Mouse (Mus musculus) lung, postnatal 0 days (tissue): Measurements from ENCODE around the gene Ksr1. TPM values are rescaled to one million over a fixed set of nuclear protein-coding genes. Genes with fewer than 3 reads are reported as not detected.
"Not testable (repeated sequence)": the region's sequence is repeated elsewhere in the genome, so short reads cannot be mapped to it uniquely, and the experiment has no call there.

Experiments used
- ATAC-seq: fragments of 200-750 bp; cut with Nextera tagmentation; 2 replicates; pipeline ENCODE4 v1.8.0; 2017; ENCODE audit warnings: moderate library complexity
- DNase-seq: peaks from one replicate; pipeline ENCODE4 v3.0.0-alpha.2; 2016; ENCODE audit warnings: low spot score
- H3K27ac ChIP-seq: fragments of 300-500 bp; sonication (generic); 2 replicates; pipeline ENCODE4 v1.5.1; 2014; ENCODE audit warnings: antibody characterized with exemption, mild to moderate bottlenecking, low read length, mixed read lengths
- H3K27me3 ChIP-seq: fragments of 300-500 bp; sonication (generic); replicated peaks from 2 replicates; pipeline ENCODE4 v1.6.1; 2014; ENCODE audit warnings: low read length, mixed read lengths; ENCODE audit not compliant: insufficient read depth
- H3K36me3 ChIP-seq: fragments of 300-500 bp; sonication (generic); 2 replicates; pipeline ENCODE4 v1.6.1; 2014; ENCODE audit warnings: low read length, mixed read lengths; ENCODE audit not compliant: insufficient read depth
- H3K4me1 ChIP-seq: fragments of 300-500 bp; sonication (generic); 2 replicates; pipeline ENCODE4 v1.6.1; 2014; ENCODE audit warnings: antibody characterized with exemption, low read depth, low read length, mixed read lengths; ENCODE audit not compliant: insufficient read depth
- H3K4me2 ChIP-seq: fragments of 300-500 bp; sonication (generic); replicated peaks from 2 replicates; pipeline ENCODE4 v1.6.1; 2014; ENCODE audit warnings: low read depth, mild to moderate bottlenecking, low read length, moderate library complexity, mixed read lengths
- H3K4me3 ChIP-seq: fragments of 300-500 bp; sonication (generic); 2 replicates; pipeline ENCODE4 v1.5.1; 2014; ENCODE audit warnings: low read depth, low read length
- H3K9ac ChIP-seq: fragments of 300-500 bp; sonication (generic); replicated peaks from 2 replicates; pipeline ENCODE4 v1.6.1; 2014; ENCODE audit warnings: low read depth, mild to moderate bottlenecking
- H3K9me3 ChIP-seq: fragments of 300-500 bp; sonication (generic); 2 replicates; pipeline ENCODE4 v1.6.1; 2016; ENCODE audit warnings: low read length, mixed read lengths
- CTCF ChIP-seq: IDR thresholded peaks from 2 replicates; pipeline ENCODE4 v1.5.1; 2016; ENCODE audit warnings: antibody characterized with exemption, mild to moderate bottlenecking
- EP300 ChIP-seq: IDR thresholded peaks from 2 replicates; pipeline ENCODE4 v1.6.1; 2016; ENCODE audit warnings: antibody characterized with exemption, mild to moderate bottlenecking, control low read depth
- WGBS: fragments of 180-500 bp; shearing (Covaris S2); extraction: QIAGEN DNeasy Blood & Tissue Kit; methylation state at CpG from one replicate; pipeline ENCODE4 v1.1.7; 2014; 5-methylcytosine and 5-hydroxymethylcytosine counted together
- polyA plus RNA-seq: library from polyadenylated mRNA; unstranded; fragments of >200 nt; fragmentation: Nextera tagmentation; extraction: Ambion mirVana; gene quantifications from 2 replicates; pipeline ENCODE4 v1.2.1, GENCODE M21; 2015

Gene Ksr1
- polyA plus RNA-seq, 1 experiment from 2014 or later, result 2.3 TPM

DNA sequence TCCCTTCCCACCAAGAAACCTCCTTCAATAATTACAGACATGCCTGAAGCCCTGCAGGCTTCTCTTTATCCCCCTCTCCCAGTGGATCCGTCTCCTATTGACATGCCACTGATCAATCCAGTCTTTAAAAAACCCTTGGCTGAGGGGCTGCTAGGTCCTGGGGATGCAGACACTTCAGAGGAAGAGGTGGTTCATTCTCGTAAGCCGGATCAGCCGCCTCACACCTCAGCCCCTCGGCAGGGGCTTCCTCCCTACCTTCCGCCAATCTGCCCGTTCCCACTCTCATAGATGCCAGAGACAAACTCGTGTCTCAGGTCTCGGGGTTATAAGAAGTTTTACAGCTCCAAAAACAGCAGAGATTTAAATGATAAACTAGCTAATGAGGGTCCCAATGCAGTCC is 156.1 kb downstream of the Ksr1 start:
- H3K36me3 ChIP-seq, result no peaks in the 10 kb centered on the region
- no peak overlapping the region for H3K27ac ChIP-seq
- DNase-seq (no peak), ATAC-seq (no peak)
- no peaks in the 10 kb centered on the region for H3K9me3 ChIP-seq
- no peaks in the 10 kb centered on the region for H3K27me3 ChIP-seq
- TF ChIP-seq CTCF (no peak), EP300 (no peak)
- 92% methylated on average over 9 of the region's 9 CpGs for WGBS
- H3K4me3 ChIP-seq, result no peak overlapping the region
- no peak overlapping the region for H3K4me2 ChIP-seq
- peaks cover 1% of the 10 kb centered on the region; the same call in 1 of the 2 replicates for H3K4me1 ChIP-seq
- no peak overlapping the region for H3K9ac ChIP-seq

DNA sequence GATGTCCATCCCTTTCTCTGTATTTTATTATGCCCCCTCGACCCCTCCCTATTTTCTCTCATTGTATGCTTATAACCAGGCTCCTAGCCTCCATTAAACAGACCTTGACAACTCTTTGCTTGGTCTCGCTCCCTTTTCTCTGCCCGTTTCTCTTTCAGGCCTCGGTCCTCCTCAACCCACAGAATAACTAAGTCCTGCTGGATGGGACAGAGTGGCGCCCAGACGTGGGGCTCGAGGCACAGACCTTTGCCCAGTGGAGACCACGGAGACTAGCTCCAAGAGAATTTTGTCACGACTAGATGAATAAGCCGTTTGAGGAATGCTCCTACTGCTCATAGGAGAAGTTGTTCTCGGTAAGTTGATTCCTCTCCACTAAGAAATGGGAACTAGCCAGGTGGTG is 157.0 kb downstream of the Ksr1 start:
- H3K27ac ChIP-seq, H3K4me2 ChIP-seq, ATAC-seq, H3K9me3 ChIP-seq, H3K4me1 ChIP-seq, H3K4me3 ChIP-seq, H3K36me3 ChIP-seq, H3K9ac ChIP-seq, DNase-seq, H3K27me3 ChIP-seq: not testable (repeated sequence)
- 89% methylated on average over 11 of the region's 11 CpGs for WGBS

- Histone ChIP-seq H3K4me2 (no peak overlapping the region), H3K4me3 (no peak overlapping the region), H3K27me3 (no peaks in the 10 kb centered on the region), H3K4me1 (peaks cover 4% of the 10 kb centered on the region; the same call in 1 of the 2 replicates), H3K36me3 (no peaks in the 10 kb centered on the region), H3K27ac (no peak overlapping the region), H3K9ac (no peak overlapping the region), H3K9me3 (no peaks in the 10 kb centered on the region)
- TF ChIP-seq EP300 (no peak), CTCF (no peak)
- ATAC-seq (no peak), DNase-seq (no peak)
- WGBS, result 77% methylated on average over 10 of the region's 10 CpGs
Observed at GRCm38 (mm10) chr11:78986311-78987002, 159.8 kb downstream of the Ksr1 start.

GRCm38 (mm10) chr11:78985505-78985904 is 160.7 kb downstream of the Ksr1 start:
- Histone ChIP-seq H3K4me1 (peaks cover 4% of the 10 kb centered on the region; the same call in 1 of the 2 replicates), H3K27ac (peak overlapping the region; percentile 80)

DNA sequence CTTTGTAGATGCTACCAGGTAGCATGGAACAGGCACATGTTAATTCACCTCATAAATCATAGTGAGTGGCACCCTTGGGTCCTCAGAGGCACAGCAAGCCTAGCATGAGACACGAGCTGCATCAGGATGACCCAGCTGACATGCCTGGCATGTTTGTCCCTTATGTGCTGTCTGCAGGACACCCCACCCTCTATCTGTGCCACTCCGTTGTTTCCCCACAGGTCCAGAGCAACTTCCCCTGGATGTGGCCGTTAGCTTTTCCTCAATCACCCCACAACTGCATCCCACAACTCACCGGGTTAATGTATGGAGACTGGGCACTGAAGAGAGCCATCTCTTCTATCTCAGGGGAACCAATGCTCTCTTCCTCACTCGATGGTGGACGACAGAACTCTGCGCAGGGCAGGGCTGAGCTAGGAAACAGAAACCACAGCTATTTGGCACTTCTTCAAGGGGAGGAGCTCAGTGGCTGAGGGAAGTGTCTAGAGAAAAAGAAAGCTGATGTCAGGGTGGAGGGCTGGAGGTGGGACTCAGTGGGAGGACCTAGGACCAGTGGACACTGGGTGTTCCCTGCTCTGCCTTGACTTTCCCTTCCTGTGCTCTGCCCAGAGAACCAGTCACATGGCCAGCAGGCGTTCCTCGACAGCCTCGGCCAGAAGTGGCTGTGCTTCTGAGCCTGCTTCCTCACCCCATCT is 161.6 kb downstream of the Ksr1 start, which contains the start of gene Lgals9:
Gene Lgals9, minus strand, starts transcription at position 464 of the 695 bp plus-strand sequence.
- peak within 1 kb of the TSS; percentile 80 for H3K27ac ChIP-seq
- TF ChIP-seq EP300 (no peak; the same call in 1 of the 2 replicates), CTCF (peak; percentile 19)
- peak; percentile 96 for DNase-seq
- H3K9me3 ChIP-seq, result no peaks in the 10 kb centered on the region
- H3K27me3 ChIP-seq, result no peaks in the 10 kb centered on the region
- WGBS, result 28% methylated on average over 10 of the region's 10 CpGs
- peak; percentile 98 for ATAC-seq
- H3K4me1 ChIP-seq, result peaks cover 4% of the 10 kb centered on the region; the same call in 1 of the 2 replicates
- no peaks in the 10 kb centered on the region for H3K36me3 ChIP-seq
- peak within 1 kb of the TSS; percentile 46 for H3K4me3 ChIP-seq
- H3K9ac ChIP-seq, result peak within 1 kb of the TSS; percentile 43
- H3K4me2 ChIP-seq, result peak within 1 kb of the TSS; percentile 54

More at GRCm38 (mm10) chr11:78985505-78985904, 160.7 kb downstream of the Ksr1 start:
- H3K4me2 ChIP-seq, result peak overlapping the region; percentile 54; the same call in 1 of the 2 replicates
- DNase-seq (peak; percentile 9), ATAC-seq (no peak)
- no peaks in the 10 kb centered on the region for H3K9me3 ChIP-seq
- no peak overlapping the region for H3K9ac ChIP-seq
- no peak overlapping the region for H3K4me3 ChIP-seq
- no peaks in the 10 kb centered on the region for H3K36me3 ChIP-seq
- H3K27me3 ChIP-seq, result no peaks in the 10 kb centered on the region
- TF ChIP-seq EP300 (no peak), CTCF (no peak)

DNA sequence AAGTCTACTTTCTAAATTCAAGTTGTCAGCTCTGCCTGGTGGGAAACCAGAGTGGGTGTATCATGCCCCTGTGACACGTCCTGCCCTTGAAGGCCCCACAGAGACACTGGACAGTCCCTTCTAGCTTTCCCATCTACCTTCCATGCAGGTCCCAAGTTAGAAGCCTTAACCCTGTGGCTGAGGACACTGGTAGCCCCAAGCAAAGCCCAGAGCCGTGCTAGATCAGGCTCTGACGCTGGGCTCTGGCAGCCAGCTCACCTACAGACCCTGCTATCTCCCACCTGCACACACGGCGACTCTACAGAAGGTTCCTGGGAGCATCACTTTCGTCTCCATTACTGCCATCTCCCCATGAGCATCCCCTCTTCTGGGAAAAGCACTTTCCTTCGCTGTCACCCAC is 162.7 kb downstream of the Ksr1 start:
- no peaks in the 10 kb centered on the region for H3K36me3 ChIP-seq
- H3K9ac ChIP-seq, result no peak overlapping the region; the same call in 1 of the 2 replicates
- ATAC-seq (no peak), DNase-seq (no peak)
- no peak overlapping the region for H3K27ac ChIP-seq
- no peaks in the 10 kb centered on the region for H3K27me3 ChIP-seq
- H3K9me3 ChIP-seq, result no peaks in the 10 kb centered on the region
- no peak for TF ChIP-seq EP300
- no peak for TF ChIP-seq CTCF
- 80% methylated on average over 7 of the region's 7 CpGs for WGBS
- peak overlapping the region; percentile 54 for H3K4me2 ChIP-seq
- H3K4me3 ChIP-seq, result peak overlapping the region; percentile 46
- peaks cover 4% of the 10 kb centered on the region; the same call in 1 of the 2 replicates for H3K4me1 ChIP-seq
